ENCODE assay signal across 12 mouse cellular contexts in genomic region chr1:72414133-72414532, GRCm38 (mm10).
A peak's percentile ranks its signal among the peaks of the same experiment; 100 is the strongest.
DNase-seq lines count a peak whose midpoint lies in the region; ATAC-seq lines count a peak whose summit lies in the region.
"Had no signal": no experiment of that assay in that cellular context is flagged by ENCODE, and none has a peak within 500 bp of the region (broad histone marks: within the 10 kb centered on the region; RNA-seq: fewer than 3 reads in every experiment).

No protein-coding gene starts in this region.

- H3K9me3 ChIP-seq in forebrain, embryonic 16.5 days (ENCODE audit: control insufficient read depth, low read length), result no peaks in the 10 kb centered on the region
- no peaks in the 10 kb centered on the region for H3K9me3 ChIP-seq in neural tube, embryonic 15.5 days (replicated peaks)

- peak; percentile 74 for ATAC-seq in forebrain, embryonic 16.5 days
- peak; percentile 40; the same call in 1 of the 2 replicates for ATAC-seq in neural tube, embryonic 15.5 days (ENCODE audit: low FRiP score)
- ATAC-seq: Patski had no signal

- 36% methylated on average over 8 of the region's 8 CpGs for WGBS in forebrain, embryonic 16.5 days
- WGBS in neural tube, embryonic 15.5 days, result 17% methylated on average over 8 of the region's 8 CpGs

- H3K4me3 ChIP-seq in forebrain, embryonic 16.5 days (replicated peaks; ENCODE audit: low read length), result no peak overlapping the region
- no peak overlapping the region for H3K4me3 ChIP-seq in neural tube, embryonic 15.5 days (replicated peaks)

- no peak overlapping the region for H3K4me2 ChIP-seq in forebrain, embryonic 16.5 days (ENCODE audit: low read length)
- 0 out of 2 replicates have a peak overlapping the region, but pooled peaks have one; percentile 13 for H3K4me2 ChIP-seq in neural tube, embryonic 15.5 days

- H3K27ac ChIP-seq in forebrain, embryonic 16.5 days (ENCODE audit: low read length), result peak overlapping the region; percentile 82
- H3K27ac ChIP-seq in neural tube, embryonic 15.5 days (replicated peaks), result peak overlapping the region; percentile 66

- intact Hi-C loops in left cerebral cortex, postnatal 4 days (cut with DNase I), result no loop called here

- H3K9ac ChIP-seq in forebrain, embryonic 16.5 days (replicated peaks; ENCODE audit: low read depth, low read length), result no peak overlapping the region
- no peak overlapping the region for H3K9ac ChIP-seq in neural tube, embryonic 15.5 days (replicated peaks)

- H3K27me3 ChIP-seq in forebrain, embryonic 16.5 days (replicated peaks; ENCODE audit: control insufficient read depth, insufficient read depth, low read length), result no peaks in the 10 kb centered on the region
- H3K27me3 ChIP-seq in neural tube, embryonic 15.5 days (replicated peaks), result no peaks in the 10 kb centered on the region
- H3K27me3 ChIP-seq: Patski had no signal

- H3K36me3 ChIP-seq in forebrain, embryonic 16.5 days (ENCODE audit: control insufficient read depth, insufficient read depth), result no peaks in the 10 kb centered on the region
- H3K36me3 ChIP-seq in neural tube, embryonic 15.5 days, result no peaks in the 10 kb centered on the region

- DNase-seq in left cerebral cortex, postnatal 4 days, result peak; percentile 32
- DNase-seq in left cerebral cortex, adult 9 months (ENCODE audit: low spot score in 2 of 2), result no peak
- peak; percentile 22 to 32 for DNase-seq in layer of hippocampus, postnatal 10 days (ENCODE audit: low spot score in 2 of 2)
- DNase-seq in adrenal gland, adult (ENCODE audit: inconsistent age in 2 of 2, low spot score in 1 of 2), result no peak
- DNase-seq in kidney, adult 18-20 months, result no peak
- DNase-seq in natural killer cell, adult 2 months (ENCODE audit: low spot score in 2 of 2), result no peak
- DNase-seq: adrenal gland, postnatal 10 days; kidney, postnatal 14 days; thymus, postnatal 25 days had no signal

- peaks cover 20% of the 10 kb centered on the region for H3K4me1 ChIP-seq in forebrain, embryonic 16.5 days (replicated peaks; ENCODE audit: control insufficient read depth, insufficient read depth, low read length)
- peaks cover 16% of the 10 kb centered on the region for H3K4me1 ChIP-seq in neural tube, embryonic 15.5 days

Comparison
In these comparisons a context has a peak if more than half of its experiments do, and no peak if none do; other contexts are left out.
1. DNase-seq: peak in left cerebral cortex, postnatal 4 days (single experiment) and layer of hippocampus, postnatal 10 days (2 of 2); none in left cerebral cortex, adult 9 months (0 of 2), adrenal gland, adult (0 of 2), kidney, adult 18-20 months (single experiment) and natural killer cell, adult 2 months (0 of 2).